Mouse (Mus musculus) left cerebral cortex, postnatal 4 days (tissue): ENCODE results near the gene Orm1. TPM values are rescaled to one million over a fixed set of nuclear protein-coding genes. Genes with fewer than 3 reads are reported as not detected.

Experiments used
- DNase-seq: peaks from one replicate; pipeline ENCODE4 v3.0.0-alpha.2; 2022
- intact Hi-C: fragments of 180-260 bp; cut with DNase I; formaldehyde crosslinking; loops from one replicate; pipeline ENCODE4 v1.15.1; 2025
- total RNA-seq, 2 experiments: library from RNA; stranded (reverse); gene quantifications; 2 replicates each; pipeline ENCODE4 v1.2.3; 2021

Gene Orm1
- total RNA-seq, 2 experiments from 2014 or later, result not detected

- intact Hi-C loops, result no loop called here
- no peak for DNase-seq
These were observed 47.0 kb downstream of the Orm1 start for GRCm38 (mm10) chr4:63391322-63391721.

Other genes starting within 250 kb of the Orm1 start
- gene Ambp, start 189.8 kb upstream of the Orm1 start, total RNA-seq, result not detected
- gene Kif12, start 172.4 kb upstream of the Orm1 start, total RNA-seq, result not detected
- gene Col27a1, start 130.6 kb upstream of the Orm1 start, total RNA-seq, result 1 to 10 TPM; 2.5 to 3.1 TPM
- gene Orm3, start 11.6 kb downstream of the Orm1 start, total RNA-seq, result not detected
- gene Orm2, start 17.9 kb downstream of the Orm1 start, total RNA-seq, result not detected
- gene Akna, start 58.8 kb downstream of the Orm1 start, total RNA-seq, result 1 to 10 TPM; 6.1 to 6.9 TPM
- gene Whrn, start 151.4 kb downstream of the Orm1 start, total RNA-seq, result 10 to 100 TPM; 24.9 to 28.6 TPM
- 100 to 1,000 TPM; 142 to 154 TPM for gene Atp6v1g1, start 200.2 kb downstream of the Orm1 start, total RNA-seq
- gene Tmem268, start 214.2 kb downstream of the Orm1 start, total RNA-seq, result 1 to 10 TPM; 3.9 to 4.4 TPM